Mouse (Mus musculus): Measurements from ENCODE around the gene Il12a. TPM values are rescaled to one million over a fixed set of nuclear protein-coding genes. Genes with fewer than 3 reads are reported as not detected.

Gene Il12a
- polyA plus RNA-seq (2017; shearing (Covaris generic)), result not detected

GRCm38 (mm10) chr3:68690344-68690743, at the start of gene Il12a:
TSS of gene Il12a (plus strand) at chr3:68690644.

Other genes starting within 250 kb of the Il12a start
- gene 1110032F04Rik, start 178.9 kb downstream of the Il12a start, polyA plus RNA-seq (2017; shearing (Covaris generic)), result 1.3 TPM